Mouse (Mus musculus): ENCODE measurements around the gene Atp11a. TPM values are rescaled to one million over a fixed set of nuclear protein-coding genes. Genes with fewer than 3 reads are reported as not detected.

Atp11a gene
- polyA plus RNA-seq, 1 experiment from 2014 or later, result 45.4 TPM

DNA sequence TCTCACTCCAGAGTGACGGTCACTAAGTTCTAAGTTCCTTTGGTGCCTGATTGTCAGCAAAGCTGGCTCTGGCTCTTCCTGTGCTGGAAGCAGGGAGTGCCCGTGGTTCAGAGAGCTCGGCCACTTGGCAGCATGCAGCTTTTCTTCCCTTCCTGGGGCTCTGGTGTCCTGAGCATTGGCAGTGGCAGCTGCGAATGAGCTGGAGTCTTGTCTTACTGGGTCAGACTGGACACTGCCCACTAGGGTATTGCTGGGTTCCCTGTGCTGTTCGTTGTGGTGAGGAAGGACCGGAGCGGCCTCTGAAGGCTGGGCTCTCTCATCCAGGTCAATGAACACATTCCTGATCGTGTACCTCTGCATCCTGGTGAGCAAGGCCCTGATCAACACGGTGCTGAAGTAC, 70.3 kb downstream of the Atp11a start:
- Histone ChIP-seq H3K36me3 (ENCODE audit: insufficient read depth, low read length) (peaks cover 58% of the 10 kb centered on the region), H3K4me1 (ENCODE audit: insufficient read depth, low read depth, low read length) (peaks cover 6% of the 10 kb centered on the region), H3K4me2 (replicated peaks; ENCODE audit: low read depth, low read length) (no peak overlapping the region), H3K27me3 (replicated peaks; ENCODE audit: insufficient read depth, low read length) (no peaks in the 10 kb centered on the region), H3K4me3 (ENCODE audit: low read depth, low read length) (no peak overlapping the region), H3K9ac (replicated peaks; ENCODE audit: low read depth) (no peak overlapping the region), H3K9me3 (ENCODE audit: low read length) (no peaks in the 10 kb centered on the region), H3K27ac (ENCODE audit: low read length) (no peak overlapping the region)
- TF ChIP-seq CTCF (IDR thresholded peaks at IDR 0.05), result no peak
- TF ChIP-seq EP300 (IDR thresholded peaks at IDR 0.05), result no peak
- DNase-seq (ENCODE audit: low spot score), result no peak
- 89% methylated on average over 9 of the region's 9 CpGs for WGBS
- ATAC-seq, result no peak

- Histone ChIP-seq H3K4me3 (ENCODE audit: low read depth, low read length) (no peak overlapping the region), H3K4me2 (replicated peaks; ENCODE audit: low read depth, low read length) (no peak overlapping the region), H3K27ac (ENCODE audit: low read length) (no peak overlapping the region), H3K27me3 (replicated peaks; ENCODE audit: insufficient read depth, low read length) (no peaks in the 10 kb centered on the region), H3K36me3 (ENCODE audit: insufficient read depth, low read length) (peaks cover 52% of the 10 kb centered on the region), H3K4me1 (ENCODE audit: insufficient read depth, low read depth, low read length) (peaks cover 6% of the 10 kb centered on the region), H3K9ac (replicated peaks; ENCODE audit: low read depth) (no peak overlapping the region), H3K9me3 (ENCODE audit: low read length) (no peaks in the 10 kb centered on the region)
- no peak for ATAC-seq
- TF ChIP-seq CTCF (IDR thresholded peaks at IDR 0.05) (no peak), EP300 (IDR thresholded peaks at IDR 0.05) (no peak)
- no peak for DNase-seq (ENCODE audit: low spot score)
- WGBS, result 57% methylated on average over 6 of the region's 6 CpGs
Measured at GRCm38 (mm10) chr8:12828298-12828697, 71.5 kb downstream of the Atp11a start.

DNA sequence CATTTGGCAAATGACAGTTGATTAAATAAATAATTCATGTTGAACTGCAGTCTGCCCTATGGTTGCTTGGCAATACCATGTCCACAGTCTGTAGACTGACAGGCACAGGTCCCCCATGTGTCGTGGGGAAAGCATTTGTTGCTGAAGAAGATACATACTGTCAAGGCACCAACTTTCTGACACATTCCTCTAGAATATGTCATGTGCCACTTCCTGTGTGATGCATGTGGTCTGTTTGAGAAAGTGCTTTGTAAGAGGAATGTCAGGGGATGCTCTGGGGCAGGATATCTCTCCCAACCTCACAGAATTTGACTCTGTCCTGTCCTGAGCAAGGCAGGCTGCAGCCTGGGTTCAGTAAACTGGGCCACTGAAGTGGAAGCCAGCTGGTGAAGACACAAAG, 72.6 kb downstream of the Atp11a start:
- 57% methylated on average over 1 of the region's 1 CpGs for WGBS
- no peak overlapping the region for H3K4me3 ChIP-seq (ENCODE audit: low read depth, low read length)
- H3K27me3 ChIP-seq (replicated peaks; ENCODE audit: insufficient read depth, low read length), result no peaks in the 10 kb centered on the region
- H3K9ac ChIP-seq (replicated peaks; ENCODE audit: low read depth), result no peak overlapping the region
- H3K4me2 ChIP-seq (replicated peaks; ENCODE audit: low read depth, low read length), result no peak overlapping the region
- H3K4me1 ChIP-seq (ENCODE audit: insufficient read depth, low read depth, low read length), result peaks cover 3% of the 10 kb centered on the region
- no peak for ATAC-seq
- TF ChIP-seq CTCF (IDR thresholded peaks at IDR 0.05) (no peak), EP300 (IDR thresholded peaks at IDR 0.05) (no peak)
- DNase-seq (ENCODE audit: low spot score), result no peak
- peaks cover 52% of the 10 kb centered on the region for H3K36me3 ChIP-seq (ENCODE audit: insufficient read depth, low read length)
- H3K9me3 ChIP-seq (ENCODE audit: low read length), result no peaks in the 10 kb centered on the region
- H3K27ac ChIP-seq (ENCODE audit: low read length), result no peak overlapping the region

DNA sequence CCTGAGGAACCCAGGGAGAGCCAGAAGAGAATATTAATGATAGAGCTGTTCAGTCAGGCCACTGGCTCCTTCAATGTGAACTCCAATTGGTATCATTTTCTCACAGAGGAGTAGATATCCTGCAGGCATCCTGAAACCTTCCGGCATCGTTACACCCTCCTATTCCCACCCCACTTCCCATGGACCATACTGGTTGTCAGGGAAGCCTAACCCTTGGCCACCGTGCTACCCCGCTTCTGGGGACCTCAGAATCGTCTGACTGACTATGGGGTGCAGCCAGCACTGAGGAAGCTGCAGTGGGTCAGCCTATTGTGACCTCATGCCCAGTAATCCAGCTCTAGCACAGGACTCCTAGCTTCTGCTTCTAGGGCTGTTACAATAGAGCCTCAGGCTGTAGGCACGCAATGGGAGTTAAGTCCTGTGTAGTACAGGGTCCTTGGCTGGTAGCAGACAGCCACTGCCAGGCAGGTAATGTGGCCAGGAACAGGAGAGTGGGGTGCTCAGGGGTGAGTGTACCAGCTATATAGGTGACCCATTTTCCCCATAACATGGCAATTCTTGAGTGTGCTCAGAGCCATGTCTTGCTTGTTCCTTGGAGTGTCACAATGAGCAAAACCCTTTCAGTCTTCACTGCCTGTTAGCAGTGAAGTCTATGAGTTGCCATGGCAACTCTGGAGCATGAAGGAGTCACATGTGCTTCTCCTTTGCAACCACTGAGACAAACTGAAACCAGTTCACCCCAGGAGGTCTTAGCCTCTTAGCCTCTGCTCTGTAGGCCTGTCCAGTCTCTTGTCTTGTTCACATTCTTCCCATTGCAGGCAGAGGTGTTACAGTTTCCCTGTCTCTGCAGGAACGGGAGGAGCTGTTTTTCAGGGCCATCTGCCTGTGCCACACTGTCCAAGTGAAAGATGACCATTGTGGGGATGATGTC, 75.1 kb downstream of the Atp11a start:
- H3K4me1 ChIP-seq (ENCODE audit: insufficient read depth, low read depth, low read length), result no peaks in the 10 kb centered on the region
- H3K4me2 ChIP-seq (replicated peaks; ENCODE audit: low read depth, low read length), result no peak overlapping the region
- no peak overlapping the region for H3K4me3 ChIP-seq (ENCODE audit: low read depth, low read length)
- 83% methylated on average over 7 of the region's 7 CpGs for WGBS
- peaks cover 67% of the 10 kb centered on the region for H3K36me3 ChIP-seq (ENCODE audit: insufficient read depth, low read length)
- no peaks in the 10 kb centered on the region for H3K27me3 ChIP-seq (replicated peaks; ENCODE audit: insufficient read depth, low read length)
- H3K27ac ChIP-seq (ENCODE audit: low read length), result no peak overlapping the region
- no peak for TF ChIP-seq EP300 (IDR thresholded peaks at IDR 0.05)
- no peak for TF ChIP-seq CTCF (IDR thresholded peaks at IDR 0.05)
- DNase-seq (ENCODE audit: low spot score), result peak; percentile 48
- H3K9me3 ChIP-seq (ENCODE audit: low read length), result no peaks in the 10 kb centered on the region
- peak; percentile 67 for ATAC-seq
- no peak overlapping the region for H3K9ac ChIP-seq (replicated peaks; ENCODE audit: low read depth)

DNA sequence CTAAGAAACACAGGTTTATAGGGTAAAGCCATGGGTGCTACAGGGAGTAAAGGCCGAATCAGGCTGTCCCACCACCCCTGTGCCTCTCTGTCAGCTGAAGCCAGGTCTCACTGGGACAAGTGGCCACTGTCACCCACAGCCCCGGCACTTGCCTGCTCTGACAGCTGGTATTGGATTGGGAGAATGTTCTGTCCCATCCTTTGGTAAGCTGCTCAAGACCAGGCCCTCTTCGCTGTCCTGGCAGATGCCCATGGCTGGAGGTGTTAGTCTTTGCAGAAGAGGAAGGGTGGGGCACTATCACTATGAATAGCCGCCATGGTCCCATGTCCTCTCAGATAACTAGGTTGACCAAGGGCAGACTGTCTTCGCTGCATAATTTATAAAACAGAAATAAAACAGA, 76.8 kb downstream of the Atp11a start:
- no peak for ATAC-seq
- Histone ChIP-seq H3K27me3 (replicated peaks; ENCODE audit: insufficient read depth, low read length) (no peaks in the 10 kb centered on the region), H3K4me2 (replicated peaks; ENCODE audit: low read depth, low read length) (no peak overlapping the region), H3K36me3 (ENCODE audit: insufficient read depth, low read length) (peaks cover 67% of the 10 kb centered on the region), H3K9ac (replicated peaks; ENCODE audit: low read depth) (no peak overlapping the region), H3K27ac (ENCODE audit: low read length) (no peak overlapping the region), H3K4me1 (ENCODE audit: insufficient read depth, low read depth, low read length) (no peaks in the 10 kb centered on the region), H3K4me3 (ENCODE audit: low read depth, low read length) (no peak overlapping the region), H3K9me3 (ENCODE audit: low read length) (no peaks in the 10 kb centered on the region)
- no peak for DNase-seq (ENCODE audit: low spot score)
- TF ChIP-seq EP300 (IDR thresholded peaks at IDR 0.05) (no peak), CTCF (IDR thresholded peaks at IDR 0.05) (no peak)
- 86% methylated on average over 5 of the region's 5 CpGs for WGBS

DNA sequence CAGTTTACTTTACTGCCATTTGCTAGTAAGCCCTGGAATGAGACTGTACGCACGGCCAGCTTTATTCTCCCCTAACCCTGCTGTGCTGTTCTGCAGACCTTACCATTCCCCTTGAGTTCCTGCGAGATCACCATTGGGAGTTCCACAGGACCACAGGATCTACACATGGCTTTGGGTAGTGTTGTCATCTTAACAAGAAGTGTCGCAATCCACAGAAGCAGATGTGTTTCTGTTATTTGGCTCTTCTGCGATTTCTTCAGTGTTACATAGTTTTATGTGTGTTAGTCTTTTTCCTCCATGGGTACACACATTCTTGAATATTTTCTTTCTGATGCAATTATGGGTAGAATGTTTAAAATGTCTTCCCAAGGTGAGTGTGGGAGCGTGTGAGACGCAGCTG, 84.0 kb downstream of the Atp11a start:
- DNase-seq (ENCODE audit: low spot score) (peak; percentile 78), ATAC-seq (peak; percentile 58)
- WGBS, result 78% methylated on average over 7 of the region's 7 CpGs
- H3K9me3 ChIP-seq (ENCODE audit: low read length), result no peaks in the 10 kb centered on the region
- H3K36me3 ChIP-seq (ENCODE audit: insufficient read depth, low read length), result peaks cover 59% of the 10 kb centered on the region
- no peak overlapping the region for H3K9ac ChIP-seq (replicated peaks; ENCODE audit: low read depth)
- TF ChIP-seq CTCF (IDR thresholded peaks at IDR 0.05), result no peak
- no peak for TF ChIP-seq EP300 (IDR thresholded peaks at IDR 0.05)
- no peak overlapping the region for H3K4me2 ChIP-seq (replicated peaks; ENCODE audit: low read depth, low read length)
- no peaks in the 10 kb centered on the region for H3K4me1 ChIP-seq (ENCODE audit: insufficient read depth, low read depth, low read length)
- H3K27ac ChIP-seq (ENCODE audit: low read length), result no peak overlapping the region
- no peaks in the 10 kb centered on the region for H3K27me3 ChIP-seq (replicated peaks; ENCODE audit: insufficient read depth, low read length)
- no peak overlapping the region for H3K4me3 ChIP-seq (ENCODE audit: low read depth, low read length)

Measured in lung, postnatal 0 days (tissue).